Mouse (Mus musculus) forebrain, embryonic 10.5 days (tissue): ENCODE measurements at regions not wholly inside any gene's neighbourhood (a gene's known extent, or its start where the extent isn't known, plus 50 kb on each side); places are given as distances from the start of the nearest gene placed in this dataset.

Source experiments
- DNase-seq: peaks from one replicate; pipeline ENCODE4 v3.0.0-alpha.2; 2017; ENCODE audit warnings: low spot score; ENCODE audit errors: extremely low spot score
- H3K27ac ChIP-seq: fragments of 300-500 bp; sonication (generic); 2 replicates; pipeline ENCODE4 v1.5.1; 2016; ENCODE audit warnings: mild to moderate bottlenecking
- H3K27me3 ChIP-seq: fragments of 300-500 bp; sonication (generic); 2 replicates; pipeline ENCODE4 v1.6.1; 2016; ENCODE audit warnings: mild to moderate bottlenecking; ENCODE audit not compliant: poor library complexity, severe bottlenecking
- H3K36me3 ChIP-seq: fragments of 300-500 bp; sonication (generic); replicated peaks from 2 replicates; pipeline ENCODE4 v1.6.1; 2016; ENCODE audit warnings: mild to moderate bottlenecking, moderate library complexity
- H3K4me1 ChIP-seq: fragments of 300-500 bp; sonication (generic); 2 replicates; pipeline ENCODE4 v1.6.1; 2016
- H3K4me3 ChIP-seq: fragments of 300-500 bp; sonication (generic); 2 replicates; pipeline ENCODE4 v1.5.1; 2016; ENCODE audit warnings: mild to moderate bottlenecking, moderate library complexity
- H3K9me3 ChIP-seq: fragments of 300-500 bp; sonication (generic); 2 replicates; pipeline ENCODE4 v1.6.1; 2016; ENCODE audit warnings: mild to moderate bottlenecking, moderate library complexity
- WGBS: fragments of 180-500 bp; shearing (Covaris S2); methylation state at CpG from one replicate; pipeline ENCODE4 v1.1.7; 2016; 5-methylcytosine and 5-hydroxymethylcytosine counted together

- H3K27ac ChIP-seq: no peak overlapping the region
- H3K36me3 ChIP-seq: no peaks in the 10 kb centered on the region
- no peak for DNase-seq
- 95% methylated on average over 7 of the region's 7 CpGs for WGBS
- H3K4me1 ChIP-seq: no peaks in the 10 kb centered on the region
- H3K9me3 ChIP-seq: no peaks in the 10 kb centered on the region
- no peak overlapping the region for H3K4me3 ChIP-seq
- no peaks in the 10 kb centered on the region for H3K27me3 ChIP-seq
Observed at GRCm38 (mm10) chr4:47870010-47870637, 174.8 kb upstream of the Nr4a3 start.

- 84% methylated on average over 5 of the region's 5 CpGs for WGBS
- no peak overlapping the region for H3K27ac ChIP-seq
- no peak overlapping the region for H3K4me3 ChIP-seq
- no peak for DNase-seq
- no peaks in the 10 kb centered on the region for H3K9me3 ChIP-seq
- no peaks in the 10 kb centered on the region for H3K36me3 ChIP-seq
- no peaks in the 10 kb centered on the region for H3K4me1 ChIP-seq
- no peaks in the 10 kb centered on the region for H3K27me3 ChIP-seq
Observed at GRCm38 (mm10) chr4:47870638-47871019, 174.3 kb upstream of the Nr4a3 start.

- 88% methylated on average over 9 of the region's 9 CpGs for WGBS
- Histone ChIP-seq H3K36me3 (no peaks in the 10 kb centered on the region), H3K9me3 (no peaks in the 10 kb centered on the region), H3K4me3 (no peak overlapping the region), H3K4me1 (no peaks in the 10 kb centered on the region), H3K27me3 (no peaks in the 10 kb centered on the region), H3K27ac (no peak overlapping the region)
- no peak for DNase-seq
Observed at GRCm38 (mm10) chr4:47881560-47881959, 163.4 kb upstream of the Nr4a3 start.

GRCm38 (mm10) chr4:47882076-47882475, 162.9 kb upstream of the Nr4a3 start:
- DNase-seq: no peak
- WGBS: 88% methylated on average over 10 of the region's 10 CpGs

GRCm38 (mm10) chr4:47899579-47899978, 145.4 kb upstream of the Nr4a3 start:
- Histone ChIP-seq H3K4me3 (no peak overlapping the region), H3K27ac (no peak overlapping the region), H3K36me3 (no peaks in the 10 kb centered on the region), H3K27me3 (no peaks in the 10 kb centered on the region), H3K4me1 (no peaks in the 10 kb centered on the region; the same call in 1 of the 2 replicates), H3K9me3 (no peaks in the 10 kb centered on the region)
- DNase-seq: no peak
- WGBS: 50% methylated on average over 7 of the region's 7 CpGs

More at GRCm38 (mm10) chr4:47882076-47882475, 162.9 kb upstream of the Nr4a3 start:
- no peaks in the 10 kb centered on the region for H3K36me3 ChIP-seq
- H3K4me3 ChIP-seq: no peak overlapping the region
- H3K9me3 ChIP-seq: no peaks in the 10 kb centered on the region
- no peaks in the 10 kb centered on the region for H3K4me1 ChIP-seq
- no peak overlapping the region for H3K27ac ChIP-seq
- no peaks in the 10 kb centered on the region for H3K27me3 ChIP-seq

GRCm38 (mm10) chr4:47902749-47903148, 142.2 kb upstream of the Nr4a3 start:
- H3K9me3 ChIP-seq: no peaks in the 10 kb centered on the region
- H3K27ac ChIP-seq: no peak overlapping the region
- no peaks in the 10 kb centered on the region; the same call in 1 of the 2 replicates for H3K4me1 ChIP-seq
- no peaks in the 10 kb centered on the region for H3K36me3 ChIP-seq
- DNase-seq: no peak
- H3K27me3 ChIP-seq: no peaks in the 10 kb centered on the region
- H3K4me3 ChIP-seq: no peak overlapping the region
- WGBS: 96% methylated on average over 12 of the region's 12 CpGs

- Histone ChIP-seq H3K9me3 (no peaks in the 10 kb centered on the region), H3K4me3 (no peak overlapping the region), H3K36me3 (no peaks in the 10 kb centered on the region), H3K4me1 (no peaks in the 10 kb centered on the region), H3K27ac (no peak overlapping the region), H3K27me3 (no peaks in the 10 kb centered on the region)
- DNase-seq: no peak
- 89% methylated on average over 1 of the region's 1 CpGs for WGBS
Observed at GRCm38 (mm10) chr4:47912259-47912658, 132.7 kb upstream of the Nr4a3 start.

GRCm38 (mm10) chr4:47919576-47919975, 125.4 kb upstream of the Nr4a3 start:
- Histone ChIP-seq H3K4me1 (no peaks in the 10 kb centered on the region), H3K9me3 (no peaks in the 10 kb centered on the region), H3K36me3 (no peaks in the 10 kb centered on the region), H3K27ac (no peak overlapping the region), H3K4me3 (no peak overlapping the region), H3K27me3 (no peaks in the 10 kb centered on the region)
- WGBS: 93% methylated on average over 7 of the region's 7 CpGs
- no peak for DNase-seq

- H3K4me1 ChIP-seq: no peaks in the 10 kb centered on the region
- H3K27me3 ChIP-seq: no peaks in the 10 kb centered on the region
- H3K9me3 ChIP-seq: peaks cover 7% of the 10 kb centered on the region; the same call in 1 of the 2 replicates
- DNase-seq: no peak
- 92% methylated on average over 2 of the region's 2 CpGs for WGBS
- H3K4me3 ChIP-seq: no peak overlapping the region
- H3K27ac ChIP-seq: no peak overlapping the region
- H3K36me3 ChIP-seq: no peaks in the 10 kb centered on the region
Observed at GRCm38 (mm10) chr4:47931464-47931863, 113.5 kb upstream of the Nr4a3 start.

- Histone ChIP-seq H3K4me3 (no peak overlapping the region), H3K9me3 (peaks cover 7% of the 10 kb centered on the region; the same call in 1 of the 2 replicates), H3K27me3 (no peaks in the 10 kb centered on the region), H3K36me3 (no peaks in the 10 kb centered on the region), H3K27ac (no peak overlapping the region), H3K4me1 (no peaks in the 10 kb centered on the region)
- WGBS: 98% methylated on average over 1 of the region's 1 CpGs
- no peak for DNase-seq
Observed at GRCm38 (mm10) chr4:47933526-47933925, 111.4 kb upstream of the Nr4a3 start.

- Histone ChIP-seq H3K4me1 (no peaks in the 10 kb centered on the region), H3K4me3 (no peak overlapping the region), H3K27ac (no peak overlapping the region), H3K9me3 (0 out of 2 replicates have a peak, but pooled peaks cover 3% of the 10 kb centered on the region), H3K27me3 (no peaks in the 10 kb centered on the region), H3K36me3 (no peaks in the 10 kb centered on the region)
- DNase-seq: no peak
- WGBS: 90% methylated on average over 3 of the region's 3 CpGs
Observed at GRCm38 (mm10) chr4:47935547-47935946, 109.4 kb upstream of the Nr4a3 start.

- Histone ChIP-seq H3K4me3 (no peak overlapping the region), H3K9me3 (0 out of 2 replicates have a peak, but pooled peaks cover 3% of the 10 kb centered on the region), H3K27me3 (no peaks in the 10 kb centered on the region), H3K4me1 (no peaks in the 10 kb centered on the region), H3K27ac (no peak overlapping the region), H3K36me3 (no peaks in the 10 kb centered on the region)
- WGBS: 90% methylated on average over 7 of the region's 7 CpGs
- no peak for DNase-seq
Observed at GRCm38 (mm10) chr4:47936470-47937125, 108.4 kb upstream of the Nr4a3 start.

- Histone ChIP-seq H3K36me3 (no peaks in the 10 kb centered on the region), H3K4me1 (0 out of 2 replicates have a peak, but pooled peaks cover 3% of the 10 kb centered on the region), H3K27me3 (no peaks in the 10 kb centered on the region), H3K9me3 (no peaks in the 10 kb centered on the region), H3K27ac (no peak overlapping the region), H3K4me3 (no peak overlapping the region)
- no peak for DNase-seq
- WGBS: 75% methylated on average over 16 of the region's 16 CpGs
Observed at GRCm38 (mm10) chr4:47947869-47948573, 96.9 kb upstream of the Nr4a3 start.
